Mouse (Mus musculus) brain, embryonic 14.5 days (tissue): ENCODE data around the gene Pdcd1lg2.

Experiments
- CTCF ChIP-seq: fragments of 200-500 bp; IDR thresholded peaks from 2 replicates; pipeline ENCODE4 v1.5.1; 2012; ENCODE audit warnings: inconsistent platforms, mild to moderate bottlenecking, moderate library complexity, borderline replicate concordance; ENCODE audit not compliant: insufficient read depth, insufficient read length; ENCODE audit errors: extremely low read depth
- POLR2A ChIP-seq: fragments of 200-500 bp; IDR thresholded peaks from 2 replicates; pipeline ENCODE4 v1.6.1; 2012; ENCODE audit warnings: mild to moderate bottlenecking, inconsistent platforms, borderline replicate concordance; ENCODE audit not compliant: poor library complexity, insufficient read depth, insufficient read length, severe bottlenecking; ENCODE audit errors: extremely low read depth

- TF ChIP-seq CTCF (no peak), POLR2A (no peak)
These were observed 30.7 kb upstream of the Pdcd1lg2 start for GRCm38 (mm10) chr19:29379839-29380603.
